Mouse (Mus musculus) CH12.LX (cell line): Measurements from ENCODE around the gene Rhox2h. TPM values are rescaled to one million over a fixed set of nuclear protein-coding genes. Genes with fewer than 3 reads are reported as not detected.
"Not testable (repeated sequence)": the region's sequence is repeated elsewhere in the genome, so short reads cannot be mapped to it uniquely, and the experiment has no call there.

Source experiments
- DNase-seq: peaks from one replicate; pipeline ENCODE4 v3.0.0-alpha.2; 2013; ENCODE audit errors: extremely low read depth
- H3K27ac ChIP-seq: 2 replicates; pipeline ENCODE4 v1.5.1; 2012; ENCODE audit warnings: low read depth, mild to moderate bottlenecking, control low read depth, moderate library complexity; ENCODE audit not compliant: insufficient read depth
- H3K27me3 ChIP-seq: replicated peaks from 2 replicates; pipeline ENCODE3; 2012; ENCODE audit warnings: inconsistent platforms
- H3K36me3 ChIP-seq, 2 experiments: replicated peaks in 1 of 2; 2 replicates each; pipeline versions ENCODE3 to v1.6.1; 2012; ENCODE audit warnings: inconsistent platforms in 1 of 2, low read length in 1 of 2, mild to moderate bottlenecking in 1 of 2, mixed read lengths in 1 of 2, moderate library complexity in 1 of 2; ENCODE audit not compliant: control insufficient read depth in 1 of 2, insufficient read depth in 1 of 2
- H3K4me1 ChIP-seq, 2 experiments: 2 replicates each; pipeline ENCODE4 v1.6.1; 2012; ENCODE audit warnings: inconsistent platforms in 1 of 2, moderate library complexity in 1 of 2; ENCODE audit not compliant: insufficient read depth in 2 of 2, control insufficient read depth in 1 of 2
- H3K4me2 ChIP-seq: 2 replicates; pipeline ENCODE4 v1.6.1; 2012; ENCODE audit warnings: low read depth, mild to moderate bottlenecking, control low read depth; ENCODE audit not compliant: poor library complexity, insufficient read depth, severe bottlenecking
- H3K4me3 ChIP-seq, 3 experiments: fragments of 150-350 bp in 1 of 3; sonication (generic) in 1 of 3; replicated peaks in 1 of 3; 2 replicates each; pipeline versions ENCODE3 to v1.5.1; 2011 to 2012; ENCODE audit warnings: low read depth in 2 of 3, low read length in 2 of 3, mild to moderate bottlenecking in 2 of 3, moderate library complexity in 2 of 3, control low read depth in 1 of 3, improper control_type of control experiment in 1 of 3, inconsistent platforms in 1 of 3, mixed read lengths in 1 of 3; ENCODE audit not compliant: poor library complexity in 1 of 3
- H3K79me2 ChIP-seq: replicated peaks from 2 replicates; pipeline ENCODE4 v1.6.1; 2012; ENCODE audit warnings: mild to moderate bottlenecking, moderate library complexity; ENCODE audit not compliant: control insufficient read depth, poor library complexity, insufficient read depth, severe bottlenecking; ENCODE audit errors: extremely low read depth
- H3K9ac ChIP-seq: 2 replicates; pipeline ENCODE4 v1.6.1; 2012; ENCODE audit warnings: low read depth, mild to moderate bottlenecking, control low read depth, moderate library complexity; ENCODE audit not compliant: insufficient read depth
- H3K9me3 ChIP-seq: replicated peaks from 2 replicates; pipeline ENCODE3; 2012; ENCODE audit warnings: low read length, inconsistent platforms, mixed read lengths
- BHLHE40 ChIP-seq: IDR thresholded peaks from 2 replicates; pipeline ENCODE4 v1.6.1; 2011; ENCODE audit warnings: mild to moderate bottlenecking, low read depth, low read length, improper control_type of control experiment
- dilution Hi-C: fragments of 300-500 bp; cut with MboI; formaldehyde crosslinking; loops from 2 replicates; pipeline ENCODE4 v1.14.3; 2020; ENCODE audit warnings: low sequenced_read_pairs; ENCODE audit not compliant: extremely low pct_unique_long_range_greater_than_20kb, extremely low pct_ligation_motif_present
- in situ Hi-C: fragments of 300-500 bp; cut with MboI; formaldehyde crosslinking; loops from 3 replicates; pipeline ENCODE4 v1.14.3; 2019; ENCODE audit warnings: low sequenced_read_pairs, low pct_ligation_motif_present, low pct_unique_long_range_greater_than_20kb, mixed read lengths
- polyA plus RNA-seq: library from polyadenylated mRNA; unstranded; fragments of >175 nt; gene quantifications from 2 replicates; pipeline ENCODE4 v1.2.1, GENCODE M21; 2012; ENCODE audit warnings: low read depth; ENCODE audit not compliant: insufficient read length
- total RNA-seq, 2 experiments: library from RNA; depleted of rRNA; stranded (reverse); fragments of 300-350 nt in 1 of 2; fragments of >200 nt in 1 of 2; gene quantifications; 2 replicates each; pipeline ENCODE4 v1.2.3; 2012 to 2014

Gene Rhox2h
- total and polyA plus RNA-seq, 3 experiments = 0.87 to 1.4 (median 0.90) TPM

DNA sequence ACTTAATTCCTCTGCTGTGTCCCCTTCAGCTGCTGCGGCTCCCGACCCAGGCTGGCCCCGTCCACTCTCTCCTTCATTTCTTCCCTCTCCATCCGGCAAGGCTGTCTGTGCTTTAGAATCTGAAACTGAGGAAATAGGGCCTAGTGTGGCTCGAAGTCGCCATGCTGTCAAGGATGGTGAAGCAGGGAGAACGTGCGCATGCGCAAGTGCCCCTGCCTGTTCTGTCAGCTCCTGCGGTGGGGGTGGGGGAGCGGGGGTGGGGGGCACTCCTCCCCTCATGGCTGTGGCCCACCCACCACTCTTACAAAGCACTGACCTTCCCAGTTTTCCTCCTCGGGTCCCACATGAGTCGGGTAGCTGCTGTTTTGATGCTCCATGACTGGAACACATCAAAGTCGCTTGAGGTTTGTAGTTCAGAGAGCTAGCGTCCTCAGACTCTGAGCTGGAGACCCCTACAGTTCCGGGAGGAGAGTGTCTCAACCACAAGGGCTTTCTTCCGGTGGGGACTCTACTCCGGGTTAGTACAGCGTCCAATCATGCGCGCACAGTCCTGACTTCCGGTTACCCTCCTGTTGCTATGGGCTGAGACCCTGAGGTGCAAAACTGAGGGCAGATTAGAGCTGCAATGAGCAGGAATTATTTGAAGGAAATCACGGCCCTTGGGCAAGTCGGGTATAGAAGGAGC lies 10.1 kb upstream of the Rhox2h start:
- no peaks in the 10 kb centered on the region for H3K9me3 ChIP-seq
- no peak overlapping the region for H3K4me2 ChIP-seq
- dilution Hi-C loops = no loop called here
- TF ChIP-seq BHLHE40 = no peak
- H3K9ac ChIP-seq = no peak overlapping the region
- H3K36me3 ChIP-seq = no peaks in the 10 kb centered on the region
- in situ Hi-C loops = no loop called here
- no peaks in the 10 kb centered on the region for H3K4me1 ChIP-seq
- no peaks in the 10 kb centered on the region for H3K79me2 ChIP-seq
- H3K27me3 ChIP-seq = no peaks in the 10 kb centered on the region
- no peak overlapping the region for H3K4me3 ChIP-seq
- no peak overlapping the region for H3K27ac ChIP-seq
- DNase-seq = no peak

DNA sequence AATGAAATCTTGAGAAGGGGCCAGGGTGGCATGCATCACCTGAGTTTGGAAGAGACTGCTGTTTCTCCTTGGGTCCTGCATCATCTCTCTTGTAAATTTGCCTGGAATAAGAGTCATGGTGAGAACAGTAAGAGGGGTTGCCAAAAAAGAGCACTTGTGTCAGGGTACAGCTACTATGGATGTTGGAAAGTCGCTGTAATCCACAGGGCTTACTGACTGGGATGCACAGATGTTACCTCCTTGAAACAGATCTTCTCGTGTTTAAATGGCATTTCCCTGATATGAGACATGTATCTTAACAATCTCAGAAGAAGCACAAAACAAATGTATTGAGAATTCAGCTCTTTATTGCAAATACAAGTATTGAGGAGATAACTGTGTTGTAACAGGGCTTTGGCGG lies 4.4 kb downstream of the Rhox2h start, which contains the start of gene Rhox3h:
Rhox3h (minus strand) TSS at position 101 of the 400 bp plus-strand sequence.
- H3K4me3 ChIP-seq, H3K79me2 ChIP-seq, H3K9ac ChIP-seq, dilution Hi-C loops, H3K27me3 ChIP-seq, in situ Hi-C loops, H3K4me1 ChIP-seq, DNase-seq, H3K9me3 ChIP-seq, H3K4me2 ChIP-seq, H3K36me3 ChIP-seq, H3K27ac ChIP-seq: not testable (repeated sequence)

DNA sequence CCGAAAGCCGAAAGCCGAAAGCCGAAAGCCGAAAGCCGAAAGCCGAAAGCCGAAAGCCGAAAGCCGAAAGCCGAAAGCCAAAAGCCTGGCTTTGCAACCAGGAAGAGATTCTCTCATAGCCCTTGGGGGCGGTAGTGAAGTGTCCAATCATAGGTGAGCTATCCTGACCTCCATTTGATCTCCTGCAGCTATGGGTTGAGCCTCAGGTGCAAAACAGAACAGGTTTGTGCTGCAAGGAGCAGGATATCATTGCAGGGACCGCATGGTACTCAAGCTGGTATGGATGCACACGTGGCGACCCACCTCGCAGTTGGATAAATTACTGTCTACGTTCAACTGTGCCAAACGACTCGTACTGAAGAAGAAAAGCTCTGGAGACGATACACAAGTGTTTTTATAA lies 21.9 kb downstream of the Rhox2h start, which contains the start of gene Rhox4g:
Rhox4g (minus strand) TSS at position 101 of the 400 bp plus-strand sequence.
- H3K4me1 ChIP-seq, H3K36me3 ChIP-seq, H3K27ac ChIP-seq, dilution Hi-C loops, DNase-seq, in situ Hi-C loops, H3K79me2 ChIP-seq, H3K4me2 ChIP-seq, H3K4me3 ChIP-seq, H3K9me3 ChIP-seq, H3K27me3 ChIP-seq, H3K9ac ChIP-seq: not testable (repeated sequence)

DNA sequence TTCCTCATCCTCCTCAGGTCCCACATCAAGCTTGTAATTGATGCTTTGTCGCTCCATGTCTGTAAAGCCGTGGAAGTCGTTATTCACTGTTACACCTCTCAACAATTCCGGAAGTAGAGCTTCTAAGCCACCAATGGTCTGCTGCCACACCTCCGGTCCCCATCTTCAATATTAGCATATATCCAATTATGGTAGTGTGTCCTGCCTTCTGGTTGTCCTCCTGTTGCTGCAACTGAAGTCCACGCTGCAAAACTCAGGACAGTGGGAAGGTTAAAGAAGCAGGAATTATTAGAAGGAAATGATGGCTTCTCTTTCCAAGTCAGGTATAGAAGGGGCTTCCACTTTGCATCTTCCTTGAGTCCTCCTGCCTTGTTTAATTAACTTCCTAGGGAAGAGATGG lies 29.7 kb downstream of the Rhox2h start, which contains the start of gene Rhox2g:
Rhox2g (minus strand) TSS at position 101 of the 400 bp plus-strand sequence.
- H3K9ac ChIP-seq, H3K4me3 ChIP-seq, H3K27me3 ChIP-seq, H3K36me3 ChIP-seq, H3K27ac ChIP-seq, H3K4me2 ChIP-seq, H3K4me1 ChIP-seq, in situ Hi-C loops, H3K79me2 ChIP-seq, H3K9me3 ChIP-seq, dilution Hi-C loops, DNase-seq: not testable (repeated sequence)

DNA sequence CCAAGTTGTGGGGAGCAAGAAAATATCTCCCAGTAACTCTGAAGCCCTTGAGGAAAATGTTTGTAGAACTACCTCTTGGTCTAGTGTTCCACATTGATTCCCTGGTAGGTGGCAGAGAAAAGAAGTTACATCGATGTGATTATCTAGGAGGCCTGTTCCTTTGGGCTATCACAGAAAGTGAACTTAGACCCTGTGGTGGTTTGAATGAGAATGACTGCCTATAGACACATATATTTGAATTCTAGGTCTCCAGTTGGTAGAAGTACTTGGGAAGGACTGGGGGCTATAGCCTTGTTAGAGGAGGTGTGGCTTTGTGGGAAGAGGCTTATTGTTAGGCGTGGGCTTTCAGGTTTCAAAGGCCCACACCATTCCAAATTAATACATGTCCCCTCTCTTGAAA lies 44.6 kb downstream of the Rhox2h start, which contains the start of gene Rhox3g:
Rhox3g (minus strand) TSS at position 101 of the 400 bp plus-strand sequence.
- dilution Hi-C loops, H3K4me3 ChIP-seq, H3K9me3 ChIP-seq: not testable (repeated sequence)

More for the DNA sequence above, 44.6 kb downstream of the Rhox2h start, which contains the start of gene Rhox3g:
- H3K4me2 ChIP-seq, in situ Hi-C loops, H3K36me3 ChIP-seq, H3K79me2 ChIP-seq, DNase-seq, H3K9ac ChIP-seq, H3K27me3 ChIP-seq, H3K27ac ChIP-seq, H3K4me1 ChIP-seq: not testable (repeated sequence)
